Mouse (Mus musculus): ENCODE data around the gene Junb. TPM values are rescaled to one million over a fixed set of nuclear protein-coding genes. Genes with fewer than 3 reads are reported as not detected.

Gene Junb
- polyA plus RNA-seq, 1 experiment from 2014 or later = 8.0 TPM

DNA sequence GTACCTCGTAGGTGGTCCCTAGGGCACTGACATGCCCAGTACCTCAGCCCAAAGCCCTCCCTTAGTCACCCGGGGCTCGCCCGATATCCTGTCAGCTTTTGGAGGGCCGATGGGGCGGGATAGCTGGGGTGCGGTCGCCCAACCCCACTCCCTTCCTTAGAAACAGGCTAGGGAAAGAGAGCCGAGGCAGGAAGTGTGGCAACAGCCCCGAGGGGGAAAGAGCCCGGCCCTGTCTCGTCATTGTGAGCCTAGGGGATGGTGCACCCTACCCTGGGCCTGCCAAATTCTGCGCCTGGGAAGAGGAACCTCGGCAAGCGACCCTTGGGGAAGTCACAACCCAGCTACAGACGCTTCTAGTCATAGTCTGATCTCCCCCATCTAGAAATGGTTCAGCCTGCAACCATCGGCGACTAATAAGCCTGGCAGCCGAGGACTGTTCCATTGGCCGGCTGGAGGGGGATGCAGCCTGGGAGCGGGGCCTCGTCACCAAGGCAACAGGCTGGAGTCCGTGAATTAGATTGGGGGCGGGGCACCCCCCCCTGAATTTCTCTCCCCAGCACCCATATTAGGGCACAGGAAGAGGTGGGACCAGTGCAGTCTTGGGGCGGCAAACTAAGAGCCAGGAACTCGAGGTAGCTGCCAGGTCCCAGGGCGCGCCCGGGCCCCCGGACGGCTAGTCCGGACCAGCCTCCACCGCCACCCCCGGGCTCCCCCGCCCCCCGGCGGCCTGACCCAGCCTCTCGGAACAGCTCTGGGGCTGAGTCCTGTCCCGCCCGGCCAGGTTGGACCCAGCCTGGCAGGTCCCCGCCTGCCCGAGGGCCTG lies 1.3 kb upstream of the Junb start:
- Histone ChIP-seq H3K36me3 (no peaks in the 10 kb centered on the region), H3K4me3 (peak overlapping the region; percentile 34), H3K27ac (peak overlapping the region; percentile 60; the same call in 1 of the 2 replicates), H3K9ac (peak overlapping the region; percentile 27; the same call in 1 of the 2 replicates), H3K4me2 (replicated peaks) (peak overlapping the region; percentile 98), H3K9me3 (no peaks in the 10 kb centered on the region), H3K4me1 (peaks cover 64% of the 10 kb centered on the region), H3K27me3 (peaks cover 36% of the 10 kb centered on the region)
- WGBS = 2% methylated on average over 42 of the region's 42 CpGs
- ATAC-seq (ENCODE audit: insufficient number of reproducible peaks, insufficient read depth, low FRiP score, low TSS enrichment) = peak; percentile 50

DNA sequence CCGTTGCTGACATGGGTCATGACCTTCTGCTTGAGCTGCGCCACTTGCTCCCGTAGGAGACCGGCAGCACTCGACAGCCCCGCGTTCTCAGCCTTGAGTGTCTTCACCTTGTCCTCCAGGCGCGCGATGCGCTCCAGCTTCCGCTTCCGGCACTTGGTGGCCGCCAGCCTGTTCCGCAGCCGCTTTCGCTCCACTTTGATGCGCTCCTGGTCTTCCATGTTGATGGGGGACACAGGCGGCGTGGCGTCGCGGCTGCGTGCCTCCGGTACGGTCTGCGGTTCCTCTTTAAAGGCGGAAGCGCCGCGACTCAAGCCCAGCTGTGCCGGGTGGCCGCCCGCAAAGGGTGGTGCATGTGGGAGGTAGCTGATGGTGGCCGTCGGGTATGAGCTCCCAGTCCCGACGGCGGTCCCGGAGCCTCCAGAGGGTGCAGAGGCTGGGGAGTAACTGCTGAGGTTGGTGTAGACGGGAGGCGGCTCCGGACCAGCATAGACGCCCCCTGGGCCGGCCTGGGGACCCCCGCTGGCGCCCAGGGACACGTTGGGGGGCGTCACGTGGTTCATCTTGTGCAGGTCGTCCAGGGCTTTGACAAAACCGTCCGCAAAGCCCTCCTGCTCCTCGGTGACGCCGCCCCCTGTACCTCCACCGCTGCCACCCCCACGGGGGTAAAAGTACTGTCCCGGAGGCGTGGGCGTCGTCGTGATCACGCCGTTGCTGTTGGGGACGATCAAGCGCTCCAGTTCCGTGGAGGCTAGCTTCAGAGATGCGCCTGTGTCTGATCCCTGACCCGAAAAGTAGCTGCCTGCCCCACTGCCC lies 877 bp downstream of the Junb start:
- Histone ChIP-seq H3K4me1 (peaks cover 56% of the 10 kb centered on the region), H3K27me3 (peaks cover 33% of the 10 kb centered on the region), H3K4me2 (replicated peaks) (peak overlapping the region; percentile 98), H3K4me3 (peak overlapping the region; percentile 50), H3K27ac (peak overlapping the region; percentile 54; the same call in 1 of the 2 replicates), H3K36me3 (peaks cover 13% of the 10 kb centered on the region), H3K9ac (peak overlapping the region; percentile 53), H3K9me3 (no peaks in the 10 kb centered on the region)
- WGBS = 1% methylated on average over 70 of the region's 70 CpGs
- ATAC-seq (ENCODE audit: insufficient number of reproducible peaks, insufficient read depth, low FRiP score, low TSS enrichment) = no peak

DNA sequence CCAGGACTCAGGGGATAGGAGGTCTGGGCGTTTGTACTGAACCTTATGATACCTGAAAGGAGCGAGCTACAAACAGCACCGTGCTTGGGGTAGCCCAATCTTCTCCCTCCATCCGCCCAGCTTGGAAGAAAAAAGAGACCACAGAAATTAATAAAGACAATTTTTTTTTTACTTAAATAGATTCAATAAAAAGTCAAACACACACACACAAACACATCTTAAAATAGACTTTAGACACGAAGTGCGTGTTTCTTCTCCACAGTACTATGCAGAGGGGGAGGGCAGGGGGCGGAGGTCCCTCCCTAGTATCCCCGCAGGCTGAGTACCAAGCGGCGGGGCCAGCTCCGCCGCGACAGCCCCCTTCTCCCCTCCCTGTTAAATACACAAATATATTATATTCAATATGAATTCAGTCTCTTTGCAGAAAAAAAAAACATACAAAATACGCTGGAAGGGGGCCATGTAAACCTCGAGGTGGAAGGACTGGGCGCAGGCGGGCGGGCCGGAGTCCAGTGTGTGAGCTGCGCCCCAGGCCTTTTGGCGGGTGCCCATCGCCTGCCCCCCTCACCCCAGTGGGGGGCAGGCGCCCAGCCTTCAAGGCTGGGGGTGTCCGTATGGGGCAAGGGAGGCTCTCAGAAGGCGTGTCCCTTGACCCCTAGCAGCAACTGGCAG lies 1.6 kb downstream of the Junb start:
- Histone ChIP-seq H3K27ac (0 out of 2 replicates have a peak overlapping the region, but pooled peaks have one; percentile 54), H3K36me3 (peaks cover 20% of the 10 kb centered on the region), H3K4me1 (peaks cover 55% of the 10 kb centered on the region)

DNA sequence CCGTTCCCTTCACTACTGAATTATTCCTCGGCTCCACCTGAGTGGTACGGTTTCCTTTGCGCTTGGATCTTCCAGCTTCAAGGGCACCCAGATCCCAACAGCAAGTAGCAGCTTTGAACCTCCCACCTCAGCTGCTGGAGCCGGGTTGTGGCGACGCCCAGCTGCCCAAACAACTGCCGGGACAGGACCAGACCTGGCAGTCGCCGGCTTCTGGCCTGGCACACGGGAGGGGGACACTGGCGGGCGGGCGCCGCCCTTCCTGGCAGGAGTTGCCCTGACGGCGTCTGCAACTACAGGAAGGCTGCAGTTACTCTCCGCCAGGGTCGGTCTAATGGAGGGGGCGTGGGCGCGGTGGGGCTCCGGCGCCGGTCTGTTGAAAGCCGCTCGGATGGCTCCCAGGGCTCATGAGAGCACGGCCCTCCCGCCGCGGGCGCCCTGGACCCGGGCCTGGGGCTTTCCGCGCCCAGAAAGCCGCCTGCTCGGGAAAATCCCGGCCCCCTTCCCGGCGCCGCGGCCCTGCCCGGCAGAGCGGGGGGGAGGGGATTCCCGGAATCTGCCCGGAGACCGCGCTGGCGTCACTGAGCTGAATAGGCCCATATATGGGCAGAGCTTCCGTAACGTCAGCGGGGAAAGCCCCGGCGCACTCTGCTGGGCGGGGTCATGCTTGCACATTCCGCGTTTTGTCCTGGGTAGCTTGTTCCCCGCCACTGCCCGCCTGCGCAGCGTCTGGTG lies 2.3 kb downstream of the Junb start:
- Histone ChIP-seq H3K9ac (peak overlapping the region; percentile 49), H3K4me3 (peak overlapping the region; percentile 50), H3K27me3 (peaks cover 33% of the 10 kb centered on the region), H3K9me3 (no peaks in the 10 kb centered on the region), H3K4me1 (peaks cover 52% of the 10 kb centered on the region), H3K27ac (peak overlapping the region; percentile 70), H3K36me3 (peaks cover 27% of the 10 kb centered on the region), H3K4me2 (replicated peaks) (peak overlapping the region; percentile 98)
- under 1% methylated on average over 61 of the region's 61 CpGs for WGBS
- peak; percentile 50 for ATAC-seq (ENCODE audit: insufficient number of reproducible peaks, insufficient read depth, low FRiP score, low TSS enrichment)

More for the DNA sequence above, 1.6 kb downstream of the Junb start:
- ATAC-seq (ENCODE audit: insufficient number of reproducible peaks, insufficient read depth, low FRiP score, low TSS enrichment) = no peak
- H3K4me3 ChIP-seq = peak overlapping the region; percentile 50
- peaks cover 33% of the 10 kb centered on the region for H3K27me3 ChIP-seq
- H3K9me3 ChIP-seq = no peaks in the 10 kb centered on the region
- H3K9ac ChIP-seq = peak overlapping the region; percentile 53; the same call in 1 of the 2 replicates
- WGBS = 3% methylated on average over 25 of the region's 25 CpGs
- H3K4me2 ChIP-seq (replicated peaks) = peak overlapping the region; percentile 98

DNA sequence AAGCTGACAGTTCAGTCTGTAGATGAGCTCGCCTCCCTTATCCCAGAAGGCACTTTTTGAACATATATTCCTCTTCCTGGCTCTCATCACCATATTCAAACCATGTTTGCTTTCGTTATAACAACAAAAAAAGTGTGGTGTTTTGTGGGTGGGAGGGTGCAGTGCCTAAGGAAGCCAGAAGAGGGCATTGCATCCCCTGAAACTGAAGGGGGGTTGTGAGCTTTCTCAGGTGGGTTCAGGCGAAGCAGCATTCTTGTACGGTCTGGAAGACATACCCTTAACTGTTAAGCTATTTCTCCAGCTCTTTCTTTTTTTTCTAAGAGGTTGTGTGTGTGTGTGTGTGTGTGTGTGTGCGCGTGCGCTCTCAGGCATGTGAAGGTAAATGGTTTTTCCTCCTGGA lies 3.1 kb downstream of the Junb start:
- peaks cover 35% of the 10 kb centered on the region for H3K36me3 ChIP-seq
- no peak for ATAC-seq (ENCODE audit: insufficient number of reproducible peaks, insufficient read depth, low FRiP score, low TSS enrichment)
- peak overlapping the region; percentile 98 for H3K4me2 ChIP-seq (replicated peaks)
- 32% methylated on average over 7 of the region's 7 CpGs for WGBS
- peaks cover 31% of the 10 kb centered on the region for H3K27me3 ChIP-seq
- peak overlapping the region; percentile 50 for H3K4me3 ChIP-seq
- H3K9ac ChIP-seq = no peak overlapping the region; the same call in 1 of the 2 replicates
- peaks cover 52% of the 10 kb centered on the region for H3K4me1 ChIP-seq
- H3K27ac ChIP-seq = peak overlapping the region; percentile 70; the same call in 1 of the 2 replicates
- no peaks in the 10 kb centered on the region for H3K9me3 ChIP-seq

DNA sequence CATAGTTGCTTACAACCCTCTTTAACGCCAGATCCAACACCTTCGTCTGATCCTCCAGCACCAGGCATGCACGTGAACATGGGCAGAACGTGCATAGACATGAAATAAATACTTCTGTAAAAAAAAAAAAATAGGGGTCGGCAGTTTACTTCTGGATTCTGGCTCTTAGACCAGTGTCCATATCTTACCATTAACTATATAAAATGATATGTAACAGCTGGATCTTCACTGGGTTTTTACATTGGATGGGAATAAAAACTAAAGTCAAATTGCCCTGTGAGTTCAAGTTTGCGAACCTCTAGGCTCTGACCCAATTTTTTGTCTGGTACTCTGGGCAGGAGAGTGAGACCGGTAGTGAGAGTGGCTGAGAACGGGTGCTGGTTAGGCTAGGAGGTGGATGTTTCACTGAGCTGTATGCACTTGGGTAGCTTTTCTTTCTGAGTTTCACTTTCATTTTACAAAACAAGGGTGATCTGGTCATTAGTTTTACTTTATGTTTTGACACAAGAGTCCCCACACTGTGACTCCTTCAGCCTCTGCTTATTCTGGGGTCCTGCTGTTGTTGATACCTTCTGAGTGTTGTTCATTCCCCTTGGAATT lies 3.9 kb downstream of the Junb start:
- Histone ChIP-seq H3K36me3 (peaks cover 35% of the 10 kb centered on the region), H3K27me3 (peaks cover 27% of the 10 kb centered on the region), H3K4me3 (no peak overlapping the region)

DNA sequence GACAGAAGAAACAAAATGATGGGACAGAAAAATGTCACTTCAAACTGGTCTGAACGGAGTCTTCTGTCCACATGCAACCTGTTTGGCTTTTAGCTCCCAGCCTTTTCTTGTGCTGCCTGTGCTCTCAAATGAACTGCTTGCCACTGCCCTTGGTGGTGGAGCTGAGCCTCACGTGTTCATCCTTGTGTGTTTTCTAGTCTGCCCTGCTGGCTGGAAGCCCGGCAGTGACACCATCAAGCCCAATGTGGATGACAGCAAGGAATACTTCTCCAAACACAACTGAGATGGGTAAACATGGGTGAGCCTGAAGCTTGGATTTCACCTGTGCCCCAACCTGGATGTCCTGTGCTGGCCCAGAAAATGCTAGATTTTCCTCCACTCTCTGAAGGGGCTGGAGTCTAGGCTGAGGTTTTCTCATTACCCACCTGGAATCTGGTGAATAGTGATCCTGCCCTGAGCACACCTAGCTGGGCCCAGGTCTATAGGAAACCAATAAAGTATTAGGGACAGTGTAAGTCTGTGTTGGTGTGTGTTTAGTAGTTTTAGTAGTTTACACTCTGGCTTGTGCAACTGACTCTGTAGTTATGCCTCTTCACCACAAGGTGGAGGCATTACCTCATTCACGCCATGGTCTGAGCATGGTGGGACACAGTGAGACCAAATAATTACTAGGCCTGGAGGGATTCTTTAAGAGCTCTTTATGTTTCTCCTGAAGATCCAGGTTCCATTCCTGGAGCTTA lies 4.5 kb downstream of the Junb start:
- H3K4me2 ChIP-seq (replicated peaks) = no peak overlapping the region
- peaks cover 39% of the 10 kb centered on the region for H3K4me1 ChIP-seq
- no peak for ATAC-seq (ENCODE audit: insufficient number of reproducible peaks, insufficient read depth, low FRiP score, low TSS enrichment)
- peaks cover 35% of the 10 kb centered on the region for H3K36me3 ChIP-seq
- H3K9me3 ChIP-seq = no peaks in the 10 kb centered on the region
- WGBS = 67% methylated on average over 4 of the region's 4 CpGs
- H3K9ac ChIP-seq = no peak overlapping the region
- H3K4me3 ChIP-seq = no peak overlapping the region
- peaks cover 22% of the 10 kb centered on the region for H3K27me3 ChIP-seq
- H3K27ac ChIP-seq = no peak overlapping the region

More for the DNA sequence above, 3.9 kb downstream of the Junb start:
- no peak overlapping the region for H3K27ac ChIP-seq
- 80% methylated on average over 8 of the region's 8 CpGs for WGBS
- peaks cover 46% of the 10 kb centered on the region for H3K4me1 ChIP-seq
- H3K9ac ChIP-seq = no peak overlapping the region
- ATAC-seq (ENCODE audit: insufficient number of reproducible peaks, insufficient read depth, low FRiP score, low TSS enrichment) = no peak
- no peaks in the 10 kb centered on the region for H3K9me3 ChIP-seq
- no peak overlapping the region for H3K4me2 ChIP-seq (replicated peaks)

DNA sequence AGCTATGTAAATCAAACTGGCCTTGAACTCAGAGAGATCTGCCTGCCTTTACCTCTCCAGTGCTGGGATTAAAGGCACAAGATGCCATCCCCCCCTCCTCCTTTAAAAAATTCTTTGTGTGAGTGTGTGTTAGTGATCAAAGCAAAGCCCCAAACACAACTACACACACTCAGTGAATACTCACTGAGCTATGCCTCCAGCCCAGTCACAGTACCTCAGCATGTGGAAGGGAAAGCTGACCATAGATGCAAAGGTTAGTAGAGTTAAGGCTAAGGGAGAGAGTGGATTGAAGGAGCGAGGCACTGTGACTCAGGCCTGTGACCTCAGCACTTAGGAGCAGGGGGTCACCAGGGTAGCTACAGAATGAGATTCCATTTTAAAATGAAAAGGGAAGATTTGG lies 5.4 kb downstream of the Junb start:
- H3K4me3 ChIP-seq = no peak overlapping the region
- WGBS = 85% methylated on average over 1 of the region's 1 CpGs
- H3K27ac ChIP-seq = no peak overlapping the region
- ATAC-seq (ENCODE audit: insufficient number of reproducible peaks, insufficient read depth, low FRiP score, low TSS enrichment) = no peak
- peaks cover 13% of the 10 kb centered on the region for H3K27me3 ChIP-seq
- peaks cover 35% of the 10 kb centered on the region for H3K36me3 ChIP-seq
- H3K9me3 ChIP-seq = no peaks in the 10 kb centered on the region
- H3K9ac ChIP-seq = no peak overlapping the region
- H3K4me1 ChIP-seq = peaks cover 39% of the 10 kb centered on the region
- no peak overlapping the region for H3K4me2 ChIP-seq (replicated peaks)

DNA sequence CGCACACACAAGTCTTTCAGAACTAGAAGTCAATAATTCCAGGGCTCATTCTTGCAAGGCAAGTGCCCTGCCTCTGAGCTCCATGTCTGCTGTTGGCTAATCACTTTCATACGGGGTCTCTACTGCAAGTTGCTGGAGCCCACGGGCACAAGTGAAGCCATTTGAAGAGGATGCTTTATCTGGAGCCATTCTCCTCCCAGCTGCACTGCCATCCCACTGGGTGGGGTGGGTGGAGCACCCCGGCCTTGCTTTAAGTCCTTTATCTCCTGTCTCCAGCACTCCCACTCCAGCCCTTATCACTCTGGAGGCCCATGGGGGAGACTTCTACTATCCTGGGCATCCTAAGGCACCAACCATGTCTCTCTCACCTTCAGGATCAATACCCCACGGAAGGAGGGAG lies 7.6 kb downstream of the Junb start:
- H3K27ac ChIP-seq = 0 out of 2 replicates have a peak overlapping the region, but pooled peaks have one; percentile 85
- peaks cover 32% of the 10 kb centered on the region for H3K4me1 ChIP-seq
- peaks cover 35% of the 10 kb centered on the region for H3K36me3 ChIP-seq
- H3K4me3 ChIP-seq = peak overlapping the region; percentile 83
- peak overlapping the region; percentile 93 for H3K4me2 ChIP-seq (replicated peaks)
- peak overlapping the region; percentile 90 for H3K9ac ChIP-seq
- 60% methylated on average over 5 of the region's 5 CpGs for WGBS
- no peaks in the 10 kb centered on the region for H3K9me3 ChIP-seq
- ATAC-seq (ENCODE audit: insufficient number of reproducible peaks, insufficient read depth, low FRiP score, low TSS enrichment) = no peak
- no peaks in the 10 kb centered on the region for H3K27me3 ChIP-seq

DNA sequence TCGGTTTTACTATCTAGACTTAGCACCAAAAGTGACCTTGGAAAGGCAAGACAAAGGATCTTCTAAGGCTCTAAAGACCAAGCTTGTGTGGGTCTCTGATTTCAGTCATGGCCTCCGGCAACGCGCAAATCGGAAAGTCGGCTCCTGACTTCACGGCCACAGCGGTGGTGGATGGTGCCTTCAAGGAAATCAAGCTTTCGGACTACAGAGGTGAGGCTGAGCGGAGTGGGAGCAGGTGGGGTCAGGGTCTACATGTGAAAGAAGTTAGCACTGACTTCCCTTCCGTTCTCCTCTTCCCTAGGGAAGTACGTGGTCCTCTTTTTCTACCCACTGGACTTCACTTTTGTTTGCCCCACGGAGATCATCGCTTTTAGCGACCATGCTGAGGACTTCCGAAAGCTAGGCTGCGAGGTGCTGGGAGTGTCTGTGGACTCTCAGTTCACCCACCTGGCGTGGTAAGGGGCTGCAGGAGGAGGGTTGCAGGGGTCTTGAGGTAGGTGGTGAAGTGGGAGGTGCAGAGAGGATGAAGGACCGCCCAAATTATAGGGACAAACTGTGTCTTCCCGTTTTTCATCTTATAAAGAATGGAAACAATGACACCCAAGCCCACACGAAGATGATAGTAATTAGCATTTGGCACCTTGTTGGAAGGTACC lies 8.3 kb downstream of the Junb start:
- ATAC-seq (ENCODE audit: insufficient number of reproducible peaks, insufficient read depth, low FRiP score, low TSS enrichment) = no peak
- Histone ChIP-seq H3K9me3 (no peaks in the 10 kb centered on the region), H3K4me2 (replicated peaks) (peak overlapping the region; percentile 93), H3K4me3 (peak overlapping the region; percentile 83), H3K27me3 (no peaks in the 10 kb centered on the region), H3K9ac (peak overlapping the region; percentile 90), H3K4me1 (peaks cover 28% of the 10 kb centered on the region), H3K27ac (peak overlapping the region; percentile 85), H3K36me3 (peaks cover 35% of the 10 kb centered on the region)
- WGBS = 9% methylated on average over 21 of the region's 21 CpGs

All from embryonic facial prominence, embryonic 12.5 days (tissue).